In genomic region chr3:75834827-75835226, GRCm38 (mm10) we compare ENCODE assay signal across 17 mouse cellular contexts.
"Had no signal": no experiment of that assay in that cellular context is flagged by ENCODE, and none has a peak within 500 bp of the region (broad histone marks: within the 10 kb centered on the region; RNA-seq: fewer than 3 reads in every experiment).

No protein-coding gene starts in this region.

- H3K4me2 ChIP-seq: limb, embryonic 12.5 days; limb, embryonic 15.5 days; liver, embryonic 11.5 days; midbrain, embryonic 11.5 days; stomach, embryonic 15.5 days had no signal

- H3K27me3 ChIP-seq: limb, embryonic 12.5 days; limb, embryonic 15.5 days; lung, embryonic 15.5 days; stomach, embryonic 15.5 days had no signal

- H3K4me3 ChIP-seq: layer of hippocampus, adult 2 months; limb, embryonic 12.5 days; limb, embryonic 15.5 days; lung, embryonic 15.5 days; stomach, embryonic 15.5 days had no signal

- H3K4me1 ChIP-seq: limb, embryonic 12.5 days; limb, embryonic 15.5 days; stomach, embryonic 15.5 days had no signal

- H3K36me3 ChIP-seq: limb, embryonic 12.5 days; limb, embryonic 15.5 days; lung, embryonic 15.5 days; stomach, embryonic 15.5 days had no signal

- ATAC-seq: liver, postnatal 0 days had no signal

- H3K27ac ChIP-seq: kidney, postnatal 0 days; layer of hippocampus, adult 2 months; limb, embryonic 12.5 days; liver, embryonic 14.5 days; stomach, embryonic 15.5 days had no signal

- H3K9ac ChIP-seq: limb, embryonic 12.5 days; limb, embryonic 15.5 days; liver, embryonic 14.5 days; liver, postnatal 0 days; lung, embryonic 15.5 days; stomach, embryonic 15.5 days had no signal

- H3K9me3 ChIP-seq: limb, embryonic 12.5 days; limb, embryonic 15.5 days; lung, embryonic 15.5 days; stomach, embryonic 15.5 days had no signal

- DNase-seq: kidney, postnatal 25 days; left cerebral cortex, postnatal 4 days; liver, postnatal 0 days; midbrain, embryonic 14.5 days; right cerebral cortex, adult 18-20 months; right cerebral cortex, postnatal 14 days; right cerebral cortex, postnatal 4 days; thymus, postnatal 36 days had no signal
